Mouse (Mus musculus) lung, postnatal 14 days (tissue): ENCODE data around the gene Naa38.

Source experiments
- DNase-seq: peaks from one replicate; pipeline ENCODE4 v3.0.0; 2021

The Naa38 gene

DNA sequence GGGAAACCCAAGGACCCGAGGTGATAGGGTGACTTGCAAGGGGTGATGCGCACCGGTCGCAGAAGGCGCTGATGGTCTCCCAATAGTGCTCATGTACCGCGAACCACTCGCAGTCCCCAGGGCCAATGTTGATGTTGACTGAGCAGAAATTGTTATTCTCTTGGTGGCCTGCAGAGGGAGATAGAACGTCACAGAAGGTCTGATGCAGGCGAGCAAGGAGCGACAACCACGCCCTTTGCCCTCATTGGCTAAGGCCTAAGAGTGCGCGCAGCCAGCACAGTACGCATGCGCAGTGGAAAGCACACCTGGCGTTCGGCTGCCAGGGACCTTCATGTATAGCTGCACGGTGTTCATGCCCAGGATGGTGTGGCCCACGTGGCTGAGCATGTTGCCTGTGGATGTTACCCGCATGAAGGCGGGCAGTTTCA lies 5.9 kb downstream of the Naa38 start:
- DNase-seq = peak; percentile 90

GRCm38 (mm10) chr11:69401987-69402386 lies 6.7 kb downstream of the Naa38 start:
- no peak for DNase-seq

DNA sequence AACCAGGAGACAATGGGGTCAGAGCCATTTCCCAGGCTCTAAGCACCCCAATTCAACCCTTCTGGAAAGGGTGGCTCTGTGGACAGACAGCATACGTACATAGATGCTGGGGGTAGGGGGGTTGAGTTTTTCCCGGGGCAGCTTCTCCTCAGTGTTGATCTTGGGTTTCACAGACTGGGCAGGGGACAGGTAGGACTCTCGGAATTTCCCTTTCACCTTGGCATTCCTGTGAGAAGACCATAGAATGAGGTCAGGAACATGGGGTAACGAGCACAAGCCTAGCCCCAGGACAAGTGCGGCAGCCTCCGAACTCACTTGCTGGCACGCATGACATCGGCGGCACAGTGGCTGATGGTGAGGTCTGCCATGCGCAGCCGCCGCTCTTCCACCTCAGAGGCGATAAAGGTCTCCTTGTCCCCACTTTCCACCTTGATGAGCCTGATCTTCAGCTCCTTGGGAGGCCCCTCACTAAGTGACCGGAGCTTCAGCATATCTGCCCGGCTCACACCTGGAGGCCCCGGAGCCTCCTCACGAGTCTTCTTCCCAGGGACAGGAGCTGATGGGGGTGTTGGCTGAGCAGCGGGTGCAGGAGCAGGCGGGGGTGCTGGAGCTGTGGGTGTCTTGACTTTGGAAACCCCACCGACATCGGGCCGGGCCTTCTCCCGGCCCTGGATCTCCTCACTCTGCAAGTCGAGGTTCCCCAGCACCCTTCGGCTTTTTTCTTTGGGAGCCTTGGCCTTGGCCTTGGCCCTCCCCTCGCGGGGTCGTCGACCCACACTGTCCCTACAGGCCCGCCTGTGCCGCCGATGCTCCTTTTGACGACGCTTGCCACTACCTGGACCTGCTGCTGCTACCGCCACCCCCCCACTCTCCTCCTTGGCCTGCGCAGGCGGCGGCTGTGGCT lies 8.7 kb downstream of the Naa38 start:
- DNase-seq = no peak

GRCm38 (mm10) chr11:69404595-69405396 lies 9.5 kb downstream of the Naa38 start:
- no peak for DNase-seq

DNA sequence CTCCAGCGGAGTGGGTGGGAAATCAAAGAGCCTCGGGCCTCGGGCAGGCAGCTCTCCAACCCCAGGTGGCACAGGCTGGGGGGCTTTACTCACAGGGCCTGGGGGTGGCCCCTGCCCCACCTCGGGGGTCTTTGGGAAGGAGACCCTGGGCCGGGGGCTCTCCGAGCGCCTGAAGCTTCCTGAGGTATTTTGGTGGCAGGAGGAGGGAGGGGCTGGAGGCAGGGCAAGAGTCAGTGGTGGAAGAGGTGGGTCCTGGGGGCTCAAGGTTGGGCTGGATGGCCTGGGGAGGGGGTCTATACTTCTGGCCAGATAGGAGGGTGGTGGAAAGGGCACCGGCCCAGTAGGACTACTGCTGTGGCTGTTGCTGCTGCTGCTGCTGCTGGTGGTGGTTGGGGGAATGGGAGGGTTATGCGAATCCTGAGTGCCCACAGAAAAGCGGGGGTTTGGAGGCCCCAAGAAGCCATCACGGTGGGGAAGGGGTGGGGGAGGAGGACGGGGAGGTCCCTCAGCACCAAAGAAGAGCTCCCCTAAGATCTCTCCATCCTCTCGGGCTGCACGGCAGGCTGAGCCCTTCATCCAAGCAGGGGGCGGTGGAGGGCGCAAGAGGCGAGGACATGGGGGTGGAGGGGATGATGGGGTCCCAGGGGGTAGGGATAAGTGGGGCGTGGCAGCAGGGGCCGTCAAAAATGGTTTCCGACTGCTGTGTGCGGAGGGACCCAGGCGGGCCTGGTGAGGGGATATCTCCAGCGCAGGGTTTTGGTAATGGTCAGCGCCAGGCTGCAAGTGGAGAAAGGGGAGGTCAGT lies 10.3 kb downstream of the Naa38 start:
- DNase-seq = no peak

DNA sequence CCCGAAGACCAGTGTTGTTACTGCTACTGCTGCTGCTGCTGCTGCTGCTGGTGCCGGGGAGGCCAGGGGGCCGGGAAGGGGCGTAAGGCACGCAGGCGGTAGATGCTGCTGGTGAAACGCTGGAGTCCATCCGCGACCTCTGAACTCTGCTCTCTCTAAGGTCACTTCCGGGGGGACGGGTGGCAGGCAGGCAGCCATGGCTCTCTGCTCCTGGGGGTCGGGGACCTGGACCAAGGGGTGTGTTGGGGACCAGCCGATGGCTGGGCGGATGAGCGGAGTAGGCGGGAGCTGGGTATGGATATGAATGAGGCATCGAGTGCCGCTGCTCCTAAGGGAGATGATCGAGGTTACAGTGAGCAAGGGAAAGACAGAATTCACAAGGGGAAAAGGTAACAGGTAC lies 11.0 kb downstream of the Naa38 start:
- DNase-seq = no peak

DNA sequence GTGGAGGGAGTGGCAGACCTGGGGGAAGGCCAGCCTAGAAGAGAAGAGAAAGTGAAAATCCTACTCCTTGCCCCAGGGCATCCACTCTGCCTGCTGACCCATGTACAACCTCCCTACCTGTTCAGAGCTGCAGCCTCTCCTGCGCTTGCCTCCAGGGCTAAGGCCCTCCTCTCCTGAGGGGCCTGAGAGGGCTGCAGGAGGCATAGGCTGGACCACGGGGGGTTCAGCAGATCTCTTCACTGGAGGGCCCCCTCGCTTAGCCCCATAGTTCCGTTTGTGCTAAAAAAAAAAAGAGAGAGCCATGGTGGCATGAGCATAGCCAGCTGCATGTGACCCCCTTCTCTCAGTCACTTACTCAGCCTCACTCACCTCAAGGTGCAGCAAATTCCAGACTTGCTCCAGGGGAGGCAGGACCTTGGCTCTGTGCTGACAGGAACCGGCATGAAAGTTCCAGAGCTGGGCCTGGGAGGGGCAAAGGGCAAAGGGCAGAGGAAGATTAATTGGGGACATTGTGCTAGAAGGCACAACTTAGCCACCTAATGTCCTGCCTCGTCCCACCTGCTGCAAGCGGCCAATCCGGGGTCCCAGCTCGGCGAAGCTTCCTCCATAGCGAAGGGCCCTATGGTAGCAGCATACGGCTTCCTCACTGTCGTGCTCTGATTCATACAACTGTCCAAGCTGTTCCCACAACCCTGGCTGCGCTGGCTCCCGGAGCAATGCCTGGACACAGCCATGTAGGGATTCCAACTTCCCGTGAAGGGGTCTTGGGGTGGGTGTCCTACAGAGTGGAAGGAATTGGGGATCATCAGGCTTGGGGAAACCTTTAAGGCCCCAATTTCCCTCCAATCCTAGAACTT lies 11.8 kb downstream of the Naa38 start:
- no peak for DNase-seq

DNA sequence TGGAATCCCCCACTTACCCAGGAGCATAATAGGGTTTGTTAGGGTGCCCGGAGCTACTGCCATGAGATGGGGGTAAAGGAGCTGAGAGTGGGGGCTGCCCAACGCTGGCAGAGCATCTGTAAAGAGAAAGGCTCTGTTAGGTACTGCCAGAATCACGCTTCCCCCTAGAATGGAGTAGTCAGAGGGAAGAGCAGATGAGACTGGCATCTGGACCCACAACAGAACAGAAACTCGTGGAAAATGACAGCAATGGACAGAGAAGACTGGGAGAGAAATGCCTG lies 12.4 kb downstream of the Naa38 start:
- no peak for DNase-seq

GRCm38 (mm10) chr11:69408541-69409377 lies 13.5 kb downstream of the Naa38 start:
- DNase-seq = peak; percentile 73

DNA sequence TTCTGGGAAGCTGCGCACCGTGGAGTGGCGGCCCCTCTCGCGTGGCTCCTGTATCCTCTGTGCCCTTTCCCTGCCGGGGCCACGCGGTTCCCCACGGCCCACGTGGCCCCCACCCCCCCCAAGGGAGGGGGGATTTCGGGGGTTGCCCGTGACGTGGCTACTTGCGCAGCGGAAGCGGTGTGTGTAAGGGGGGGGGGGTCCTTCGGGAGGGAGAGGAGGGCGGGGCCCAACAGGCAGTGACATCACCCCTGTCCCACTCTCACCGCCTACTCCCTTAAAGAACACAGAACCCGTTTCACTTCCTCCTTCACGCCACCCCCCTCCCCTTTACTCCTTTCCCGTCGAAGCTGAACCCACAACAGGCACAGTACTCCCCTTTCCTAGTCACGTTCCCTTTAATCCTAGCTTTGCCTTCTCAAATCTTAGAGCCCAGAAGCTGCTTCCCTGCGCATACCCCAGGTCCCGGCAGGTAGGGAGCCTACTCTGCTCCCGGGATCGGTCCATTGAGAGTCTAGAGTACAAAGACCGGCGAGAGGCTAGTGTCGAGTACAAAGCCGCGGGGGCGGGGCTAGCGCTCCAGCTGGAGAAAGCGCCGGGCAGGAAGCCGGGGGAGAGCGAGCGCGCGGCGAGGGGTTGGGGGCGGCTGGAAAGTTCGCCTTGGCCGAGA lies 14.2 kb downstream of the Naa38 start:
- DNase-seq = peak; percentile 87

GRCm38 (mm10) chr11:69410045-69410309 lies 14.7 kb downstream of the Naa38 start:
- no peak for DNase-seq

DNA sequence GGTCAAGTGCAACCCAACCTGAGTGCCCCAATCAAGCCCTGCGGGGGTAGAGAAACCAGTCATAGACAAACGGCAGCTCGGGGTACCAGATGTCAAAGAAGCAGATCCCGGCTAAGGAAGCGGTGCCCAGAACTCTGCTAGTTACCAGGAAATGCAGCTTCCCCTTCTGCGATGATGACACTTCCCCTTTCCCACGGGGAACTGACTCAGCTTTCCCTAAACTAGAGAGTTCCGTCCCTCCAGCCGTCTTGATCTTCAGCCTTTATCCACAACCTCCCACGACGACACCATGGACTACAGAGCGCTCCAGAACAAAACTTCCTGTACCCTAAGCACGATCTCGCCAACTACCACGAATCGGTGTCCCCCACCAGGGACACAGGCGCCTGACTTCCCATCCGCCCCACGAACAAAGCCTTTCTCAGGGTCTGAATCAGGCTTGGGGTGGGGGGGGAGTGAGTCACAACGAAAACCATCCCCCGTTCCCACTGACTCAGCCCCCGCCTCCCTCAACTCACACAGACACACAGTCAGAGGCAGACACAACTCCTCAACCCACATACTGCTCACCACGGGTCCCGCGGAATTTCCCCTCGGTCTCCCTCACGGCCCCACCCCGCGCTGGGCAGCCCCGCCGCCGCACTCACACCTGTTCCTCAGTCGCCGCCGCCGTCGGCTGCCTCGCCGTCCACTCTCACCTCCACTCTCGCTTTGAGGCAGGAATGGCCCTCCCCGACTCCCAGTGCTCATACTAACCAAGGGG lies 15.2 kb downstream of the Naa38 start:
- peak; percentile 70 for DNase-seq

DNA sequence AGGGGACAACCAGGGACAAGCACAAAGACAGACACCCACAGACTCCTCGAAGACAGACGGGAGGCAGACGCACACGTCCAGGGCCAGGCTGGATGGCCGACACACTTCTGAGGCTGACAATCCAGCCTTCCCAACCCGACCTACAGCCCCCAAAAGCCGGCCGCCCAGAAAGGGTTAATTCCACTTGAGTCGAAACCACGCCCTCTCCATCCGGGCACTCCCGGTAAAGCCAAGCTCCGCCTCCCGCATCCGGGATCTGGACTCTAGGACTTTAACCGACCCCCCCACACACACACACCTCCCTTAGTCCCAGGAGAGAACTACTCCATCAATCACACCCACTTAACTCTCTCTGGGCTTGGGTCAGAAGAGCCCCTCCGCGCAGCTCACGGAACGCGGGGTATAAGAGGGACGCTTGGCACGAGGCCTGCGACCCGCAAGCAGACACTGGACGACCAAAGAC lies 15.8 kb downstream of the Naa38 start:
- DNase-seq = peak; percentile 97

DNA sequence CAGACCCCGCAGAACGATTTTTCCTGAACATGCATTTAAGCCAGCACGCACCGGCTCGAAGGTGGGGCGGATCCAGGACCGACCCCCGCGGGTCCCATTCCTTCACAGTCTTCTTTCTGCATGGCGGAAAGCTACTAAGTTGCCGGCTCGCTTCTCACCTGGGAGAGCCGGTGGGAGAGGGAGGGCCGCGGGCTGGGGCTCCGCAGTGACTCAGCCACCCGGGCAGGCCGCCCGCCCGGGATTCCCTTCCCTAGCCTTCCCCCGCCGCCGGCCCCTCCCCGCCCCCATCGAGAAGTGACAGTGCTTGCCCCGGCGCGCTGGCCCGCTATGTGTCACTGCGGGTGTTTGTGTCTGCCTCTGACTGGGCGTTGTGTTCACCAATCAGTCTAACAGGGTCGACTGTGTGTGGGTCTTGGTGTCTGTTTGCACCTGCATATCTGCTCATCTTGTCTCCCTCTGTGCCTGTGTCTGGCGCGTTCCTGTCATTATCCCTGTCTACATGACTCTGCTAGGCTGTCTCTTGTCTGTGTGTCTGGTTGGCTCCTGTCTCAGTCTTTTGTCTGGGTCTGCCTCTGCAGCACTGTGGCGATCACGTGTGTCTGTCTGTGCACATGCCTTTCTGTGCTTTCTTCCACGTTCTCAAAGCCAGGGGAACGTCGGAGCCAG lies 16.4 kb downstream of the Naa38 start:
- DNase-seq = peak; percentile 80

GRCm38 (mm10) chr11:69412548-69412947 lies 17.3 kb downstream of the Naa38 start:
- DNase-seq = no peak

DNA sequence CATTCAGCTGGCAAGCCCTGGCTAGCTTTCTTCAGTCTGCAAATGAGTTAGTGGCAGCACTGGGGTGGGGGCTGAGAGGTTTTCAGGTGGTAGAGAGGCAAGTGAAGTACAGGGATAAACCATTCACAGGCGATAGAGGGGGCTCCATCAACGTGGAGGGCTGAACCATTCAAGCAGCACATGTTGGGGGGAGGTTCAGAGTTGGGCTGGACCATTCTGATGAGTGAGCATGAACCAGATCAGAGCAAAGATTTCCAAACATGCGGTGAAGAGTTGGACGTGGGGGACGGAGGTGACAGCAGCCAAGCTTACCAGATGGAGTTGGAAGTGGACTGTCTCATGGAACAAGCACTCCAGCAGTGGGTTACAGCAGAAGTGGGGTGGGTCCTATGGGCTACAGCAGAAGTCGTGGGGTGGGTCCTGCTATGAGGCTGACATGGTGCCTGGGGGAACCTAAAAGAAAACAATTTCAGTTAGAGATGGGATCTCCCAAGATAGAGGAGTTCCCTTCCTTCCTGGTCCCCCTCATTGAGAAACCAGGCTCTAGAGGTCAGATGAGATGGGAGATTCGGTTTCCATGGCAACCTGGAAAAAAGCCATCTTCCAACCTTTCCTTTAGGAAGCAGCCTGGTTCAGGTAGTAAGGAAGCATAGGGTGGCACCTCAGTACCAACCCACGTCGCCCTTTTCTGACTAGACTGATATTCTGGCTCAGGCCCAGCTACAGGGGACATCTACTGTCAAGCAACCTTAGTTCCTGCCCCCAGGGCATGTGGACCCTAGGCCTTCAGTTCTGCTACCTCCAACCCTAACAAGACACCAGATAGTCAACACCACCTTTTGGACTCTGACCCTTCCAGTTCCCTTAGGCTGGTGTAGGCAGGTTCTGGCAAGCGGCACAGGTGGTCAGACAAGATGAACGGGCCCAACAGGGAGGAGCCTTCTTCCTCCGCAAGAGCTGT lies 18.2 kb downstream of the Naa38 start, which contains the start of gene Kdm6b:
TSS of gene Kdm6b (minus strand) at position 455 of the 961 bp plus-strand sequence.
- DNase-seq = no peak

DNA sequence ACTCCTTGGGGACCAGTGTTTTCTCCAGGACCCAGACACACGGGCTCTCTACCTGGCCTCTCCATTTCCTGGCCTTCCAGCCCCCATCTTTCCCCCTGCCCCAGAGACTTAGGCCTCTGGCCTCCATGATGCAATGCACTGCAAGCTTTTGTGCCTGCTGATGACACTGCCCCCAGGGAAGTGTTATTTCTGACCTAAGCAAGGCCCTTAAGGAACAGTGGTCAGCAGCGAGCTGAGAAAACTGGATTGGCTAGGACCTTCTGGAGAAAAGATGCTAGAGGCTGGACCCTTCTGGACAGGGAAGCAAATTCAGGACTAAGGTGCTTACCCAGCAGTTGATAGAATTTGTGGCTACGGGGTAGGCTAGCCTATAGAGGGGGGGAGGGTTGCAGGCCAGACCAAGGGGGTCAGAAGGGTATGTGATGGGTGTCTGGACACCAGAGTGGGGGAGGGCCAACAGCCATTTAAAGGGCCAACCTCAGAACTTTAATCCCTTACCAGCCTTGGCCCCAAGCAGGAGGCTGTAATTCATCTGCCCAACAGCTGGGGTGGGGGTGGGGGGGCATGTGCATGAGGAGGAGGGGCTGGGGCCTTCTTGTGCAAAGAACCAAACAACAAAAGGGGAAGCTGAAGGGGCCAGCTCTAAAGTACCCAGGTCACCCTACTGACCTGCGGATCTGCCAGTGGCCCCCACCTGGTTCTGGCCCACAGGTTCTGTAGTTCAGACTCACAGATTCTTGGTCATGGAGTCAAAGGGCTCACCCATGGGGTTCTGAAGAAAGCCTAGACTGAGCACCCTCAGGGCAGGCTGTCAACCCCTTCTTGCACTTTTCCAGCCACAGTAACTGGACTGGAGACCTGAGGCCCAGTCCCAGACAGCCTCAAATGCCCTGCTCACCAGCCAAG lies 19.4 kb downstream of the Naa38 start:
- DNase-seq = no peak
